Mouse (Mus musculus) adipocyte (in vitro differentiated cells): ENCODE data around the gene Otop3.

ENCODE experiments used
- DNase-seq: peaks from one replicate; pipeline ENCODE4 v3.0.0-alpha.2; 2016; ENCODE audit warnings: low spot score

Otop3 gene

DNA sequence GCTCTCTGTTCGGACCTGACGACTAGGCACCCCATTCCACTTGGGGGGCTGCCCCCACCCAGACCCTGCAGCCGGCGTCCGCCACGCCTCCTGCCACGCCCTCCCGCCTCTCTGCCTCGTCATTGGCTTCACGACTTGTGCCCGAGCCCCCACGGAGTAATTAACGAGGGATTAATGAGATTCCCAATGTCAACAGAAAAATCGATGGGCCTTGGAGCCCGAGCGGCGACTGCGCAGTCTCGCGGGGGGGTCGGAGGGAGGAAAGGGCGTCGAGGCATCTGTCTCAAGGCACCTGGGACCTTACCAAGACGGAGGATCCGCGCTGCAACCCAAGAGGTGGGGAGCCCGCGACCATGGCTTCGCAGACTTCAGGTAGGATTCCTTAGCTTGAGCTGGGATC, at the start of gene Otop3:
Otop3 (plus strand) TSS at position 201 of the 400 bp plus-strand sequence.
- no peak for DNase-seq

DNA sequence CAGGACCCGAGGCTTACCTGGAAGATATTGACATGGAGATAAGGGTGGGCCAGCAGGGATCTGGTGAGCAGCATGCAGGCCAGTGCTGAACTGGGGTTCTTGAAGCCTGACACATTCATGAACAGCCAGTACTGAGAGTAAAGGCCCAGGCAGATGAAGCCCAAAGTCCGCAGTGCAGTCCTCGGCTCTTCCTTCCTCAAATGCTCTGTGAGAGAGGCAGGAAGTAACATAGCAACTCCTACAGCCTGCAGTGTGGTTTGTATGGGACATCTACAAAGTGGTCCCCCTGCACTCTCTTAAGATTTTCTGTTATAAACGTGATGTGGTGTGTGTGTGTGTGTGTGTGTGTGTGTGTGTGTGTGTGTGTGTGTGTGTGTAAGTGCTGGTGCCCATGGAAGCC, 49.2 kb upstream of the Otop3 start:
- no peak for DNase-seq

DNA sequence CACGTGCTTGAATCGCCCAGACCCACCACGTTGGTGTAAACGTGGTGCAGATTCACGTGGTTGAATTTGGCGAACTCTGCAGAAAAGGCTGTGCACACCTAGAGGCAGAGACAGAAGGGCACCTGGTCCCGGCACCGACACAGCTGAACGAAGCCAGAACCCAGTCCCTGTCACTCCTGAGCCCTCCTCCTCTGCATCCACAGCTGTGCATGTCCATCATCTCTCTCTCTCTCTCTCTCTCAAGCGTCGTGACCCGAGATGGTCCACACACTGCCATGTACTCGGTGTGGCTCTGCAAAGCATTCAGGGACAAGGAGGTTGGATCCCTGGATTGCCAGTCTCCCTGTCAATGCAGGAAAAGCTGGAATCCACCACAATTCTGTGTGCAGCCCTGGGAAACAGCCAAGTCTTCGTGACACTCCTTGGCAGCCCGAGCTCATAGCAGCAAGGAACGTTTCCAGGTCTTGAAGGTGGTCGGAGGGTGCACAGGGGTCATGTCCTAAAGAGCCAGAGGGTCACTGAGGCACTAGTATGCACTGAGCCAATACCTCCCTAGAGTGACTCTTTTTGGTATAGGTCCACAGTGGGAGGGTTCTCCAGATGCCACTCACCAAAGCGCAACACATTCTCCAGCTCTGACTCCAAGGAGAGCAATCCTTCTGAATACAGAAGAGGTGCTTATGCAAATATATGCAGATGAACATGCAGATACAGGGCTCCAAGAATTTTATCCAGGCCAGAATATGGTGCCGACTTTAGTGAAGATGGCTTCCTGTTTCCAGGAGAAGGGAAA, 48.1 kb upstream of the Otop3 start:
- DNase-seq = peak; percentile 25

DNA sequence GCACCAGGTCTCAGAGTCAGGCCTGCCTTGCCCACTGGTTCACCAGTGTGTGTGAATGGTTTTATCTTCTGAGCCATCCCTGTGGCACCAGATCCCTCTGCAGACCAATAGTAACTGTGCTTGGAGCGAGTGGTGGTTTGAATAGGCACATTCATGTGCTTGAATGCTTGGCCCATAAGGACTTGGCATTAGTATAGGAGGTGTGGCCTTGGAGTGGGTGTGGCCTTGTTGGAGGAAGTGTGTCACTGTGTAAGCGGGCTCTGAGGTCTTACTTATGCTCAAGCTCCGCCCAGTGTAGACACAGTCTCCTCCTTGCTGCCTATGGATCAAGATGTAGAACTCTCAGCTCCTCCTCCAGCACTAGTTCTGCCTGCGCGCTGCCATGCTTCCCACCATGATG, 47.1 kb upstream of the Otop3 start:
- DNase-seq = no peak

DNA sequence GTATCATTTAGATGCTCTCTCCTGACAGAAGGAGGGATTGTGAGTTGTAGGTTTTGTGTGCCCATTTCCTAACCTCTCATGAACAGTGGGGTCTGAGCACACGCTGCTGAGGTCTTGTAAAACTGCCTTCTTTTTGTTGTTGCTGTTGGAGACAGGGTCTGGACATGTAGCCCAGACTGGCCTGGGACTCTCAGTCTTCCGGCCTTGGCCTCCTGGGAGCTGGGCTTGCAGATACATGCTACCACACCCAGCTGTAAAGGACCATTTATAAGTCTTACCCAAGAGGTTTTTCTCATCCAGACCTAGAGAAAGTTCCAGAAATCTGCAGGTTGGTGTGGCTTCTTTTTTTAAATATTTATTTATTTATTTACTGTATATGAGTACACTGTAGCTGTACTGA, 46.2 kb upstream of the Otop3 start:
- no peak for DNase-seq

DNA sequence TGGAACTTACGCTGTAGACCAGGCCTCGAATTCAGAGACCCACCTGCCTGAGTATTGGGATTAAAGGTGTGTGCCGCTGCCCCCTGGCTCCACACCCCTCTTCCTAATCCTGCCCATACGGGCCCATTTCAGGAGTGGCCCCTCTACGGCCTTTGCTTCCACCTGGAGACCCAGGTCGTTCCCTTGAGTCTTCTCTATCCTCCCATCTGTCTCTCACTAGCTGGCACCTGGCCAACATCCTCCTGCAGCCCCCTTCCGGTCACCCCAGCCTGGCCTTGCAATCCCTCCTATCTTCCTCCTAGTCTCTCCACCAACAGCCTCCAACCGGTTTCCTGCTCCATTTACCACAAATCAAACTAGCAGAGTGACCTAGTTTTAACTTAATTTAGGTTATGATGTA, 44.6 kb upstream of the Otop3 start:
- no peak for DNase-seq

DNA sequence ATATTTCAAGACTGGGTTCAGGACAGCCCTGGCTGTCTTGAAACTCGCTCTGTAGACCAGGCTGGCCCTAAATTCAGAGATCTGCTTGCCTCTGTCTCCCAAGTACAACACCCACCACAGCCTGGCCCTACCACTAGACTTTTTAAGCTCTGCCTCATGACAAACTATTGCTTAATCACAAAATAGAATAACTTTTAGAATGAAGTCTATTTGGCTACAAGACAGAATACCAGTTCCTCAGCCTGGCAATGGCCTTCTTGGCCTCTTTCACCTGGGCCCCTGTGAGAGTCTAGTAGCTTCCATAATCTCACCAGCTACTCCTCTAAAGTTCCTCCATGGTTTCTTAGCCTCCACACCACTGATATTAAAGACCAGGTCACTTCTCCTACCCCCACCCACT, 44.2 kb upstream of the Otop3 start:
- peak; percentile 37 for DNase-seq

DNA sequence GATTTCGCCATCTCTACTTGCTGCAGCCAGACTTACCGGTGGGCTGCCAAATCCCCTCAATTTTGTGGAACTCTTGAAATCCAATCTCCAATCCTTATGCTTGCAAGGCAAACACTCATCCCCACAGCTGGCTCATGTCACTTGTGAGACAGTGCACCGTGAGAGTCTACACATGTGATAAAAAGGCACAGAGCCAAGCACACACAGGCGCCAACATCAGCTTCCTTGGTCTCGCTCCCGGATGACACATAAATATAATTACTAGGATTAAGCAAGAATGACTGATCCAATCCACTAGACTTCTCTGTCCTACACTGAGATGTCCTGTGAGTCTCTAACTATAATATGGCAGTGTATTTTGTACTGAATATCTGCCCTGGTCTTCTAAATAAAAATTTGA, 43.6 kb upstream of the Otop3 start:
- peak; percentile 95 for DNase-seq

DNA sequence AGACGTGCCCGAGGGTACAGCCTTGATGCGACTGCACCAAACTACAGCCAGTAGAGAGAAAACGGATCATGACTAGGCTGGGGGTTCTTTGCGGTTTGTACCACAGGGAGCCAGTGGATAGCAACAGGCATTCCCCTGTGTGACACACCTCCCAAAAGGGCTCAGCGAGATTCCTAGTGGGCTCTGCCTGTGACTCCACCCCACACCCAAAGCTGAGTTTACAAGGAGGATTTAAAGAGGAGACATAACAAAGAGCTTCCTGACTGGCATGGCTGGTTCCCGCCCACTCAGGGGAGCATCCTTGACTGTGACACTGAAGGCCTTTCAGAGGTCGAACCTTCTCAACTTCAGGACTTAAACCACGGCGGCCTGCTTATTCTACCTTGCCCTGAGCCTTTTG, 43.0 kb upstream of the Otop3 start:
- no peak for DNase-seq

DNA sequence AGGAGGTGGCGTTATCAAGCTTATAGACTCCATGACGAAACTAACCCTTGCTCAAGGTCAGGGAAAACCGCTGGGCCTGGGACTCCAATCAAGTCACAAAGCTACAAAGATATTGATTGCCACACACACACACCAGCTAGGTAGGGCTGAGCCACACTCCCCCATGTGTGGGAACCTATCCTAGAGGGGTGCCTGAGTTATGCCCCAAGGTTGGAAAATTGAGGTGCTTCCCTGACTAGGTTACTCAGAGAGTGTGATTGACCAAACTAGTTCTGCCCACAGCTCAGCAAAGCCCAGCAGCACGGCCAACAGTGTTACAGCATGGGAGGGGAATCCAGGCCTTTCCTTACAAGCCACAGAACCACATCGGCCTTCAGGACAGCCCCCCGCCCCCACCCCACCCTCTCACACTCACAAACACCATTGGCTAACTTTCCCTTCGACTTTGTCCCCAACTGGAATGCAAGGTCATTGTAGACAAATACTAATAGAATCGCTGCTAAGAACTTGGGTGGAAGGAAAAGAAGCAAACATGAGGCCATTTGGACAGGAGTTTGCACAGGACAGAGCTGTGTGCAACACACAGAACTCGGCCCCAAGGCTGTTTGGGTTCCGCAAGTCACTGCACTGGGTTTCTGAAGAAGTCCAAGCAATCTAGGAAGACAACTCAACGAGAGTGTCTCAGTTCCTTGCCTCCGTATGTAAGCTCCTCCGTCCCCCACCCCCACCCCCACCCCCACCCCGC, 41.7 kb upstream of the Otop3 start:
- DNase-seq = no peak

DNA sequence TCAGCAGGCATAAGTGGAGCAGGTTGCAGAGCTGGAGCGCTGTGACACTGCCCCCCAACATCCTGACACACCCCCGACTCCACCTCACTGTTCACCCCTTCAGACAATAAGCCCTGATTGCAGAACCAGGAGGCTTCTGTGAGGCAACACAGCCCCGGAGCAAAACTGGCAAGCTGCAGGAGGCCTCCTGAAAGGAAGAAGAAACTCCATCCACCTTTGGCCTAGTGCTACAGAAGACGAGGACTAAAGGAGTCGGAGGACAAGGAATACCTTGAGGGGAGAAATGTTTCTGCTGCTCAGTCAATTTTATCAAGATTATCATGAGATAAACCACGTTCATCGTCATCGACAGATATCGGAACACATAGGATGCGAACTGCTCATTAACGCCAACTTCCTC, 38.6 kb upstream of the Otop3 start:
- no peak for DNase-seq

DNA sequence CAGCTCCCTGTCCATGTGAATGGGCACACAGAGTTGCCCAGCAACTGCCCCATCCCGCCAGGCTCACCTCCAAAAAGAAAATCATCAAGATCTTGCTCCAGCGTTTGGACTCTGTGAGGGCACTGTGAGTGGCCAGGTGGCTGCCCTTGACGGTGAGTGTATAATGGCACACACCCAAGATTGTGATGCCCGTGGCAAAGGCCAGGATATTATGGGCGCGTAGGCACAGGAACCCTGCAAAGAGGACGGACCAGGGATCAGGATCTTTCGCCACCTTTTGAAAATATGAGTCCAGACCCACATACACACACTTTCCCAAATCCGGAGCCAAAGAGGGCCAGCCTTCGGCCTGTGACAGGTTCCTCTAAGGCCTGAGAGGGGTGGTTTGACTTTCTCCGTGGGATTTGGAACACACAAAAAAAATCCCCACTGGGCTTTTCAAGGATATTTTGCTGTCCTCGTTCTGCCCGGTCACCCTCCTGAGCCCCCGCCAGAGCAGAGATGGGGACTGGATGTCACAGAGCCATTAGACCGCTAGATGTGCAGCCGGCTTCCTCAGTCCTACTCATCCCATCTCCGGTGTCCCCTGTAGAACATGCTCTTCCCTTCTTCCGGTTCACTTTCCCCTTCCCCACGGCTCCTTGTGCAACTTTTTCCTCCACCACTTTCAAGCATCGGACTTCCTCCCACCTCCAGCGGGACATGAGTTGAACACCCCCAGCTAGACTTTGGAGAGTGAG, 37.9 kb upstream of the Otop3 start:
- no peak for DNase-seq

DNA sequence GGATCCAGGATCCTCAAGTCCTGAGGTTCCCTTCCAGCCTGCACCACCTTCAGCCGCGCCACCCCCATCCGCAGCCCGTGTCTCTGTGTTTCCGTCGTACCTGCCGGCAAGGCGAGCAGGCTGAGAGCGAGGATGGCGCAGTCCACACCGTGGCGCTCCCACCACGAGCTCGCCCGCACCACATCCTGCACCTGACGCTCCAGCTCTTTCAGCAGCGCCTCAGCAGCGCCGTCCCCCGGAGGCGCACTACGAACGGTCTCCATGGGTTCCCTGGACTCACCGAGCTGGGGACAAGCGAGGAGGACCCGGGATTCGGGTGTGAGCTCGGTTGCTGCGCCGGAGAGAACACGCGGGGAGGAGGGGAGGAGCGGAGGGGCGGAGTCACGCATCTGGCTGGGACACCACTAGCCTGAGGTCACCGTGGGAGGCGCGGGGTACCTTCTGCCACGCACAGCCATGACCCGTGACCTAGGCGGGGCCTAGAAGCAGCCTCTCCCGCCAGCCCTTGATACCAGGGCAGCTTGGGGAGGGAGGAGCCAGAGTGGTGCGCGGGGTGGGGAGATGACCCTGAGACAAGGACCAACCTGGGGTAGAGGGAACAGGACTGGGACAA, 37.2 kb upstream of the Otop3 start, which contains the start of gene Fads6:
Fads6 (minus strand) TSS at position 450 of the 613 bp plus-strand sequence.
- DNase-seq = no peak

DNA sequence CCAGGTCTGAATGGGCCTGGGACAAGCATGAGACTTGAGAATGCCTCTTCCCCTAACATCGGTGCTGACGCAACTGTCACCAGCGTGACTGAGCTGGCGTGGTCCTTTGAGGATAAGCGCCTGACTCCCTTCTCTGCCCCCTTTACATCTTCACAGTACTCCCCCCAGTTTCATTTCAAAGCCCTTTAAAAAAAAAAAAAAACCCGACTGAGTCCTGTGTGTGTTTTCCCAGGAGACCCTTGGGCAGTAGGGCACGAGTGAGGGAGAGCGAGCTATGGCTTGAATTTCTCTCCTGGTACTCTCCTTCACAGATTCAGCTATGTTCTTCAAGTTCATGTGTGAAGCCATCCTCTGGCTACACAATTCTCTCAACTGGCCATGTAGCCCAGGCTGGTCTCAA, 36.4 kb upstream of the Otop3 start:
- no peak for DNase-seq

DNA sequence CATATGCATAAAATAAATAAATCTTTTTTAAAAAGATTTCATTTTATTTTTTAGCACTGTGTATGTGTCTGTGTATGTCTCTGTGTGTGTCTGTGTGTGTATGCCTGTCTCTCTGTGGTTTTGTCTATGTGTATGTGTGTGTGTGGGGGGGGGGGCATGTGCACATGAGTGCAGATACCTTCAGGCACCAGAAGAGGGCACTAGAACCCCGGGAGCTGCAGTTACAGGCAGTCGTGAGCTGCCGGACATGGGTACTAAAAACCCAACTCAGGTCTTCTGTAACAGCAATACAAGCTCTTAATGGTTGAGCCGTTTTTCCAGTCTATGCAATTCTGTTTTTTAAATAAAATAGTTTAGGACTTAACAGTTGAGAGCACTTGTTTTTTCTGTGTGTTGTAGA, 33.8 kb upstream of the Otop3 start:
- no peak for DNase-seq

DNA sequence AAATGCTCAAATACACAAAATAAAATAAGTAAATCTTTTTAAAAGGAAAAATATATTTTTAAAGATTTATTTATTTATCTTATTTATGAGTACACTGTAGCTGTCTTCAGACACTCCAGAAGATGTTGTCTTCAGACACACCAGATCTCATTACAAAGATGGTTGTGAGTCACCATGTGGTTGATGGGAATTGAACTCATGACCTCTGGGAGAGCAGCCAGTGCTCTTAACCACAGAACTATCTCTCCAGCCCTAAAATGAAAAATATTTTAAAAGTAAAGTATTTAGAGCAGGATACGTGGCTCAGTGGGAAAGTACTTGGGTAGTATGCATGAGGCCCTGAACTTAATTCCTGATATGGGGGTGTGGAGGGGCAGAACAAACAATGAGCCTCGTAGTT, 33.2 kb upstream of the Otop3 start:
- DNase-seq = peak; percentile 48

DNA sequence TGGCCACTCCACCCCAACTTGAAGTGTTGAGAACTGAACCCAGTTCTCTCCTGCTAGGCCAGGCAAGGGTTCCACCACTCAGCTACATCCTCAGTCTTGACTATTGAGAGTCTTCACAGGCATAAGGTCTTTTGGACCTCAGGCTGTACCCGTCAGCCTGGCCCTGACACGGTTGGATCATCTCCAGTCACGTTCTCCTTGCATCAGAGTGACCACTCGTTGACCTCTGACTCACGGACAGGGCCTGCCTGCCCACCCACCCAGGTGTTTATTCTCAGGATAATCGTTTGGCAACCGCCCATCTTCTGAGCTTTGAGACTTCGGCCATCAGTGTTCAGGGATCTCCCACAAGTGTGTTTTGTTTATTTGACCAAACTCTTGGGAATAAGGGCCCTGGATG, 31.4 kb upstream of the Otop3 start:
- DNase-seq = no peak

DNA sequence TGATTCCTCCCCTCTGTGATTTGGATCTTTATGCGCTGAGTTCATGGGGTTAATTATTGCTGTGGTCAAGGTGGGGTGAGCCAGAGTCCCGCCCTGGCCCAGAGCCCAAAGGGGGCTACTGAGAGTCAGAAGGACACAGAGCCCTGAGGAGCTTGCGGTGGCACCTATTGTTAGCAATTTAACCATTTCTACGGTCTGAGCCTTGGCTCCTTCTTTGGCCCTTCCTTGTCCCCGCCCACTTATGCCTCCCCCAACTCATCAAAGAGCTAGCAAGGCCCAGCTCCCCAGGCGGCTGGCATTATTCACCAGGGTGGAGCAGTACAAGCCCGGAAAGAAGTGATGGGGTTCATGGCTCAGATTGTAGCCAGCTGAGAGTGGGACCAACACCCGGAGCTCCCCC, 27.7 kb upstream of the Otop3 start, which contains the start of gene Otop2:
Otop2 (plus strand) TSS at position 301 of the 400 bp plus-strand sequence.
- no peak for DNase-seq

DNA sequence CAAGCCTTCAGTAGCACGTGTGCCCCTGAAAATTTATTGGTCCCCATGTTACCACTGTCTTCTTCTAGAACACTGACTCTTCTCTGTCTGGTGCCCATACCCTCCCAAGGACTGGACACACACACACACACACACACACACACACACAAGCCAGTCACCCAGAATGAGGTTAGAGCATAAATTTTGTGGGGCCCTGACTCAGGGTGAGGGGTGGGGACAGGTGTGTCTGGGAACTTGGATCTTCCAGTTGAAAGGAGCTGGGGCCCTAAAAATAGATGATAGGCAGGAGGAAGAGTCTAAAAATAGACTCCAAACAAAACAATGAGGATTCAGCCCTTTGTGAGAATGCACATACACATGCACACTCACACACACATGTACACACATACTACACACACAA, 25.8 kb upstream of the Otop3 start:
- DNase-seq = no peak

DNA sequence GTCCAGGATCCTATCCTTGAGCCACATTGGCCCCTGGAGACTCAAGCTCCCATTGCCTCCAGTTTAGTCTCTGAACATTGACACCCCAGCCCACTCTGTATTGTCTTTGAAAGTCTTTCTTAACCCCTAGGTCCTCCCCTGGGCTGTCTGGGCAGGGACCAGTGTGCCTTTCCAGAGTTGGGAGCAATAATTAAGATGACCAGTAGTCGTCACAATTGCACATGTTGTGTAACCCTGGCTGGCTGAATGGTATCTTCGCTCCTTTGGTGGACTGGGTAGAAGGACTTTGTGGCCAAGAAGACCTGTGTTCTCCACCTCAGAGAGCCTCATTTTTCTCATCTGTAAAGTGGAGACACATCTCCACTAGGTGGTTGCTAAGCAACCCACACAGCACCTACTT, 20.3 kb upstream of the Otop3 start:
- peak; percentile 62 for DNase-seq

DNA sequence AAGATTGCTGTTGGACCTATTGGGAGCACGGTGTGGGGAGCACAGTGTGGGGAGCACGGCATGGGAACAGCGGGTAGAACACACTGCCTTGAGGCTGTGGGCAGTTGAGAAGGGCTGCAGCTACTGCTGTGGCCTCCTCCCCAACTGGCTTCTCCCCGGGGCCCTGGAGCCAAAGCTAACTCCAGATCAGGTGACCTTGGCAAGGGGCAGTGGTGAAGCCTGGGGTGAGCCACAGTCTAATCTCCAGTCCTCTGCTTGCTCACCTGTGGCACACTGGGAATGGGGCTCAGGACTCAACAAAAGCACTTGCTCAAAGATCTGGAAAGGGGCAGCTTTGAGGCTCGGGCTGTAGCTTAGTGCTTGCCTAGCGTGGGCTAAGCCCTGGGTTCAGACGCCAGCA, 17.3 kb upstream of the Otop3 start:
- DNase-seq = peak; percentile 42
